Mouse (Mus musculus): ENCODE results near the gene Ksr1. TPM values are rescaled to one million over a fixed set of nuclear protein-coding genes. Genes with fewer than 3 reads are reported as not detected.
A peak's percentile ranks its signal among the peaks of the same experiment; 100 is the strongest.

Gene Ksr1
- total RNA-seq, 1 experiment from 2014 or later: 10.0 TPM

DNA sequence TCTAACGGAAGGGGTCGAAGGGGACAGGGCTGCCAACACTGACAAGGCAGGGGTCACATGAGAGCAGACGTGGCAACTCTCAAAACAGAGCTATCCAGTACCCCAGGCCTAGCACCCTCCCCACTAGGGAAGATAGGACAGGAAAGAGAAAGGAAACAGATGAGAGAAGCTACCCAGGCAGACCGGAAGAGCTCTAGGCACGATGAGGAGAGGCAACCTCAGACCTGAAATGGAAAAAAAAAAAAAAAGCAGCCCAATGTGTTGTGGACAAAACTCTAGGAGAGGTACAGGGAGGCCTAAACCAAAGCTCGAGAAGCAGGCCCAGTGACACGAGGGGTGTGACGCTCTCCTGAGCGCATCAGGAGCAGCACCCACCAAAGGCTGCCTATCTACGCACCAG, 23.7 kb downstream of the Ksr1 start:
- no peak for DNase-seq

DNA sequence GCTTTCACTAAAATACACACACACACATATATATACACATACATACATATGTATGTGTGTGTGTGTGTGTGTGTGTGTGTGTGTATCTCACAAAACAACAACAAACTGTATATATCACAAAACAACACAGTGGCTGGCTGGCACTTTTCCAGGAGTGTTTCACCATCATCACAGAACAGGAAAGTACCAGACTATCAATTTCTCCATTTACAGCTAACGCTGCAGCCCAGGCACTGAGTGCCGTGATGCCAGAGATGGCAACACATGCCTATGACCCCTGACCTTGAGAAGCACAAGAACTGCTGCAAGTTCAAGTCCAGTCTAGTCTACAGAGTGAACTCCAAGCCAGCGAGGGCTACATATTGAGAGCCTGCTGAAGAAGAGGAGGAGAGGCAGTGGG, 26.1 kb downstream of the Ksr1 start:
- DNase-seq: no peak

DNA sequence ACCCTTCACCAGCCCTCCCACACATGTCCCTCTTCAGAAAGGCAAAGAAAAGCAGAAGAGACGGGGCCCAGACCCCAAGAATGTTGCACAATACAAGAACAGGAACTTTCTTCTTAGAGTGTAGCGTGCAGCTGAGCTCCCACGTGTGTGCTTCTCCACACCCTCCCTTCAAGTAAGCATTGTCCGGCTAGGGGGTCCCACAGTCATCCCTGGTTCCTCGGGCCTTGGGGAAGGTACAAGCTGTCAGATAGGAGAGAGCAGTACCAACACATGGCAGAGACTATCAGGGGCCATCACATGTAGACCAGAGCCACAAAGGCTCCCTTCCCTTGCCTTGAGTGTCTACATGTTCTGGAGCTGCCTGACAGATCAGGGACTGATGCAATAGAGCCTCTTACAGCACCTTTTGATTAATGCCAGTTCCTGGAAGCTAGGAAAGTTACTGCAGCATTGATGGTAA, 27.3 kb downstream of the Ksr1 start:
- DNase-seq: no peak

DNA sequence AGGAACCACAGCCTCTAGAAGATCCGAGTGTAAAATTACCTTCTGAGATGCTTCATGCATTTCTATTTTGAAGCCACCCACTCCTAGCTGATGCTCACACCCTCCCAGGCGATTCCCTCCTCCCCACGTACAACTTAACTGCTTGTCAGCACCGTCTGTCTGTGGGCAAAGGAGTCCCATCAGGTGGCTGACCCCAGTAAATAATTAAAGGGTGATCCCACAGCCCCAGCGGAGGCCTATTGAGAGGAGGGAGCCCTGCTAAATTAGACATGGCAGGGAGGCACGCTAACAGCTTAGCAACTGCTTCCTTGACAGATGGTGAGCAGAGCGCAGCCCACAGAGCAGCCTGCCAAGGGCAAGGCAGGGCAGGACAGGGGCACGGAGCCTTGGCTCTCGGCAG, 29.5 kb downstream of the Ksr1 start:
- no peak for DNase-seq

DNA sequence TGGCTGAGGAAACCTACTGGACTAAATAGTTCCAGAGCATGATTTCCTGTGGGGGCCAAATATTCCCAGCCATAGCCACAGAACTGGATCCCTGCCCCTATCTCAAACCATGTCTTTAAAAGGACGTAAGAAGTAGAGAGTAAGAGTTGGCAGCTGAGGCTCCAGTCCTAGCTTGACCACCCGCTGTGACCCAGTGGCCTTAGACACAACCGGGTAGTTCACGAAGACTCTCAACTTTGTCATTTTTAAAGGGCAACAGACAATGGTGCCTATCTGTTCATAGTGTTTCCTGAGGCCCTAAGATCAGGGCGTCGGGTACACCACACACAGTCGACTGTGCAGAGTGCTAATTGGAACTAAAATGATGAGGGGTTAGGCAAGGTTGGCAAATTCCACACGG, 30.5 kb downstream of the Ksr1 start:
- no peak for DNase-seq

DNA sequence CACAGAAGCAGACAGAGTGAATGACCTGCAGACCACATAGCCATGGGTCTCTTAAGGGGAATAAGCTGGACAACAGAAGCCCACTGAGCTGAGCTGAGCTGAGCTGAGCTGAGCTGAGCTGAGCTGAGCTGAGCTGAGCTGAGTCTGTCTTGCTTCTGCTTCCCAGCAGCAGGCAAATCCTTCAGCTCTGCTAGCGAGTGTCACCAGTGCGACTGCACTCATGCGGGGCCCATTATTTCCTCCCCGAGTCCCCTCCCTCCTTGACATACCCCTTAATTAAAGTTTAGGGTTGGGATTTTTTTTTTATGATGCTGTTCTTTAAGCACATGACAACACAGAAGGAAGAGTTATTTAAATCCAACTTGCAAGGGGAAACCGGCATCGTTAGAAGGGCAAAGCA, 32.1 kb downstream of the Ksr1 start:
- DNase-seq: no peak

DNA sequence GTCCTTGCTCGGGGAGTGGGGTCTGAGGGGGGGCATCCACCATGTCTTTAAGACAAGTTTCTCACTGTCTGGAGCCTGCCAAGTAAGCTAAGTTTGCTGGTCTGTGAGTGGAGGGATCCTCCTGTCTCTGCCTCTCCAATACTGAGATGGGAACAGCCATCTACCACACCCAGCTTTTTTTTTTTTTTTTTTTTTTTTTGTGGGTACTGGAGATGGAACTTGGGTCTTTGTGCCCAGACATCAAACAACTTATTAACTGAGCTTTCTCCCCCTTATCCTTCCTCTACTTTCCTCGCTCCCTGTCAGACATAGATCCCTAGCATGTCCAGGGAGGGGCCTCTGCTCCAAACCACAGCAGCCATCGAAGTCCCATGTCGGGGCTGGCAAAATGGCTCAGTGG, 32.8 kb downstream of the Ksr1 start:
- no peak for DNase-seq

DNA sequence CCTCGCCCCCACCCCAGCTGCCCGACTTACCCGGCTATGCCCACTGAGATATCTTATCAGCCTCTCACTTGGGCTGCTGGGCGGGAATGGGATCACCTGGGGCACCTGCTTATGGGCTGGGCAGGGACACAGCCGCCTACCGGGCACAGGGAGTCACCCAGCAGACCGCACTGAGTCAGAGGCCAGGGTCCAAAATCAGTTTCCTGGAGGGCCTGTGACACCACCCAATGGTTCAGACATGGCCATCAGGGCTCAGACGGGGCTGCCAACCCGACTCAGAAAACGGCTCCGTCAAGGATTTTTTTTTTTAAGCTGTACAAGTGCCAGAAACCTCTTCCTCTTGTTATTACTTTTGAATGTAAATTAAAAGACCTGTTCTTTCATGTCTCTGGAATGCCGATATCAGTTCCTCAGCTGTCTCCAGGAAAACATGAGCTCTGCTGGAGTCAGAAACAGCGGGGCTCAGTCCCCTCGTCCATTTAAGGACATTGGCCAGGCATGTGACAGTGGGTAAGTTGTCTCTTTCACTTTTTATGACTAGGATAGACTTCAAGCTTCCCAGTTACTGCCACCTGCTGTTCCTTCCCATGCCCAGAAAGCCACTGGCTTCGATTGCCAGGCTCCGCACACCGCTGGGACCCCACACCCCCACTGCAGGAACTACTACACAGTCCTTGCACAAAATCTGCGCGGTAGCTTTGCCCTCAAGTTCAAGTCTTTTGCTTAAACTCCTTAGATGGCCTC, 33.5 kb downstream of the Ksr1 start:
- no peak for DNase-seq

DNA sequence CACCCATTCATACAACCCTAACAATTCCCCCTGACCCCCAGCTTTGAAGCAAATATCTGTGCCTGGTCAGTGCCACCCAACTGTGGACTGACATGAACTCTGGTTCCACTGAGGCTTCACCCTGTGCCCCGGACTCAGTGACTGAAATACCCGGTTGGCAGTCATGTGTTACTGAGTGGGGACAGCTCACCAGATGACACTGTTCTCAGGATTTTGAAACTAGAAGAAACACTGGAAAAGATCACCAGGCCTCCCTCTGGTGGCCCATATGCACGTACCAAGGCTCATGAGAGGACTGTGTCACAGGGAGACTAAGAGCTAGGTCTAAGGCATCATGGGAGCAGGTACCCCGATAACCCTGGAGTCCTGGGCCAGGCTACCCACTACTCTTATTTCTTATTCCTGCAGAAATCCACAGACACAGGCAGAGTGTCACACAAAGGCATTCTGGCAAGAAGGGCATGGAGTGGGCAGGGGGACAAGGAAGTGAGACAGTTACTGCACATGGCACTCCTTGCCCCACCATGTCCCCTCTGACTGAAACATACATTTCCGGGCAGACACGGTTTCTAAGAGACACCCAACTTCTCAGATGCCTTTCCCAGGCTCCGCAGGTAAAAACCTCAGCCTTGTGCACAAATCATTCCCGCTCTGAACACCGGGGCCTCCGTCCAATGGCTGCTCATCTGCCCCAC, 34.2 kb downstream of the Ksr1 start:
- DNase-seq: no peak

DNA sequence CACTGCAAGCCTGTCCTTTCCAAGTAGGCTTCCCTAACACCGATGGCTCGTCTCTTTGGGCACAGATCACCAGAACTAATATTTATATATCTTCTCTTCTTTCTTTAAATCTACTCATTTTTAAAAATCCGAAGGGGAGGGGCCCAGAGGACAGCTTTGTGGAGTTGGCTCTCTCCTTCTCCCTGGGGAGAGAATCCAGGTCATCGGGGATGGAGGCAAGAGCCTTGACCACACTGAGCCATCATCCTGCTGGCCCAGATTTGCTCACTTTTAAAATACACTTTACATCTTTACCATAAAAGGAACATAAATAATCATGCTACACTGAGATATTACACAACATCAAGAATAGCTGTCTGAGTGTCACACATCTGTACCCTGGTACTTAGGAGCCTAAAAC, 35.8 kb downstream of the Ksr1 start:
- DNase-seq: no peak

DNA sequence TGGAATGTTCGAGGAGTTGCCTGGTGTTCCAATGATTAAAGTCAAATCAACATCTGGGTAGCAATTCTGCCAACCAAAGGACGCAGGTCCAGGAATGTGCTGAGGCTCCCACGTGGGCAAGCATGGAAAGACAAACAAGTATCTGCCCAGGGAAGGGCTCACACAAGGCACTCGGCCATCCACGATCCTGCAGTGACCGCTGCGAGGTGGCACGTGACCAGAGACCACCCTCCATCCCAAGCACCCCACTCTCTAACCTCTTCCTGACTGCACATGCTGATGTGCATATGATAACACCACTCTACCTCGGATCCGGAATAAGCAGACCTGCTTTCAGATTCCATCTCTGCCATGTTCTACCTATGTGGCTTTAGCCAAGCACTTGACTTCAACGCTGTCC, 38.3 kb downstream of the Ksr1 start:
- no peak for DNase-seq

DNA sequence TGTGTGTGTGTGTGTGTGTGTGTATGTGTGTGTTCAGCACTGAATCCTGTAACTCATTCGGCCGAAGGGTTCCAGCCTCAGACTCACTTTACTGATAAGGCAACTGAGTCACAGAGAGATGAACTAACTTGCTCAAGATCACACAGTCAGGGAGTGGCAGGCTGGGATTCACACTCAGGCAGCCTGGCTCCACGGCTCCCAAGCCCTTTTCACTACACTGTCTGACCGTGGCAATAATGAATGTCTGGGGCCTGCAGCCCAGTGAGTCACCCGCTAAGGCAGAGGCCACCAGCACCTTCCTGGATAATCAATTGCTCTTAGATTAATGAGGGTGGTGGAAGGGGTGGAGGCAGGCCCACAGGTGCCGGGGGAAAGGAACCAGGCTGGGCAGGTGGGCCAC, 41.2 kb downstream of the Ksr1 start:
- DNase-seq: no peak

DNA sequence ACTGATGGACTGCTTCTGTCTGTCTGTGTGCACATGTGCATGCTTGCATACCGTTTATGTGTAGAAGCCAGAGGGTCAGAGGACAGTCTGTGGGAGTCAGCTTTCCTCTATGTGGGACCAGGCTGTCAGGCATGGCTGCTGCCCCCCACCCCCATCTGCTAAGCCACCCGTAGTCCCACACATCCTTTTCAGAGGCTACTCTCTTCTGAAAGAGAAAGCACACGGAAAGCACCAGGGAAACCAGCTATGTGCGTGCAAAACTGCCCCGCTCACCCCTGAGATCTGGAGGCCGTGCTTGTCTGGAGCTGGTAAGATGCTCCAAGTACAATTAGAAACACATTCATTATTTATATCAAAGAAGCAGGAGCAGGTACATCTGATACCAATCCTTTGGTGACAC, 41.7 kb downstream of the Ksr1 start:
- DNase-seq: no peak

DNA sequence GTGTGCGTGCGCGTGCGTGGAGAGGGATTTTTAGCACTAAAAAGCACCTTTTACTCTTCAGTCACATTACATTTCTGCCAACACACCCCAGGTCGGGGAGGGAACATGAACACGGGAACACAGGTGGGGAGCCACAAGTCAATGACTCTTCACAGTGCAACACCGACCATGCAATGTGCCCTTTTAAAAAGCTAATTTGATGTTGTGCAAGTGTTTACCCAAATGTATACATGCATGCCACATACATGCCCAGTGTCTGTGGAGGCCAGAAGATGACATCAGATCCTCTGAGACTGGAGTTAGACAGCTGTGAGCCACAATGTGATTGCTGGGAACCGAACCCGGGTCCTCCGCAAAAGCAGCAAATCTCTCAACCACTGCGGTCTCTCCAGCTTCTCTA, 42.1 kb downstream of the Ksr1 start:
- no peak for DNase-seq

DNA sequence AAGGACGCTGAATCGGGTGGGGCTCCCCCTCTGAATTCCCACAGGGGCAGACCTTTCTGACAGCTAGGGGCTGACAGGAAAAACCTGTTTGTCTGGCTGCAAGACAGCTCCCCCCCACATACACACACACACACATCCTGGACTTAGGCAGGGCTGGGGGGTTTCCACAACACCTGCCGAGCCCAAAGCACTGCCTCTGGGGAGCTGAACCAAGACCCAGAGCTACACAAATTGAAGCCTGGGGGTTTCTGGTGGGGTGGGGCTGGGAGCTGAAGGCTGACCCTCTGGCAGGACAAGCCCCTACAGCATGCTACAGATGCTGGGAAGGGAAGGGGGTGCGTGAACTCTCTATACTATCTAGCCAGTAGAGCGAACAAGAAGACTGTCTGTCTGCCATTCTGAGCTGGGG, 42.7 kb downstream of the Ksr1 start:
- no peak for DNase-seq

DNA sequence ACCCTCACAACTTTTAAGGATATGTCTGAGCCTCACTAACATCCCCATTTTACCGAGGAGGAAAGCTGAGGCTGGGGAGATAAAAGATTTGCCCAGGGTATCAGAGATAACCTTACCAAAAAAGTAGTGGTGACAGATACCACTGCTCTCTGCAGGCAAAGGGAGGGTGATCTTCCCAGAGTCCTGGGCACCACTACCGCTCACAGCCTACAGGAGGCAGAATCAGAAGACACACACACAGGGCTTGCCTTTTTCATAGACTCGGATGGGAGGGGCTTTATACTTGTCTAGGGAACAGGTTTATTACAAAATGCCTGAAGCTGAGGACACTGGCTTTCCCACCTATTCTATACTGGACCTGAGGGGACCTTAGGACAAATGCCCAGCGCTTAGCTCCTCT, 43.9 kb downstream of the Ksr1 start:
- no peak for DNase-seq

DNA sequence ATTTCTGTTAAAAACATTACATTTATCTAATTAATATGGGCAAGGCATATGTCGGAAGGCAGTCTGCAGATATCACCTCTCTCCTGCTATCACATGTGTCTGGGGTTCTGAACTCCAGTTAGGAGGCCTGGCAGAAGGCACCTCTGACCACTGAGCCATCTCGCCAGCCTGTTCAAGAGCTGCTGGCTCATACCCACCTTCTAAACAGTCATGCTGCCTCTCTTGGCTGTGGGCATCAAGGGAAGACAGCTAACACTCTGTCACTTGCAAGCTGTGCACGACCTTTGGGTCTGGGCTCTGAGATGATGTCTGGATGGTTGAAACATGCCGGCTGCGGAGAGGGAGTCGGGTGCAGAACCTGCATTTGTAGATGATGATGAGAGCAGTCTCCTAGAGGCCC, 44.6 kb downstream of the Ksr1 start:
- DNase-seq: no peak

DNA sequence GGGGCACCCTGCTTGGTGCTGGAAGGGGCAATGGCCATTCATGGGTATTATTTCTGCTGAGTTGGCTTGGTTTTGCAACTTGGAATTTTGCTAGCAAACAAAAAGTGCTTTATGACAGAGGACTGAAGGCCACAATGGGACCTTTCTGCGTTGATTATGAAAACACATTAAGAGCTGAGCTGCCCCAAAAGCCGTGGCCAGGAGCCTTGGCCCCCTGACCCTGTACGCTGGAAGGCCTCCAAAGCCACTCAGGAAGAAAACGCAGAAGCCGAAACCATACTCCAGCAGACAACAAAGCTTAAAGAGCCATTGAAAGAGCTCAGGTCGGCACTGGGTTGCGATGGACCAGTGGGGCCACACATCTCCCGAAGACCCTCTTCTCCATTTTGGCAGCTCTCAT, 47.2 kb downstream of the Ksr1 start:
- DNase-seq: peak; percentile 87

DNA sequence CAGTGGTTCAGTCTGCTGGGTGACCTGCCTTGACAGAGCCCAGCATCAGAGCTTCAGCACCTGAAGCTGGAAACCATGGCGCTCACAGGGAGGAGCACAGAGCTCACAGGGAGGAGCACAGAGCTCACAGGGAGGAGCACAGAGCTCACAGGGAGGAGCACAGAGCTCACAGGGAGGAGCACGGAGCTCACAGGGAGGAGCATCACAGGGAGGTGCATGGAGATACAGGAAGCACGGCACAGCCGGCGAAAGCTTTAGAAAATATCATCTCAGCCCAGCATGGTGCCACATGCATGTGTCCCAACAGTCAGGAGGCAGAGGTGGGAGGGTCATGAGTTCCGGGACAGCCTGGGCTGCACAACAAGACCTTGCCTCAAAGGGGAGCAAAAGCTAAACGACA, 48.5 kb downstream of the Ksr1 start:
- DNase-seq: no peak

DNA sequence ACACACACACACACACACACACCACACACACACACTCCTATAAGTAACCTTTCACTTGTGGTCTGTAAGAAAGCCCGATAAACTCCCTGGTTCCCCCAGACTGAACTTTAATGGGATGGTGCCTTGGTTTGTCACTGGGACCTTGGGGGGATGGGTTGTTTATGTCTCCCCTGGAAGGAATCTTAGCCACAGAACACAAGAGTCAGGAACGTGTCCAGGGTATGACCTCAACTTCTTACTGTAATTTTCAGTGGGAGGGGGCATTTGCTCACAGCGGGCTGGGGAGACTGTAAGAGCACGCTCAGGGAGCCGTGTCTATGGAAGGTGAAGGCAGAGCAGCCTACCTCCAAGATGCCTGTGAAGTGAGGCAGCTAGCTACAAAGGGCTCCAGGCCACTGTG, 49.5 kb downstream of the Ksr1 start:
- no peak for DNase-seq

DNA sequence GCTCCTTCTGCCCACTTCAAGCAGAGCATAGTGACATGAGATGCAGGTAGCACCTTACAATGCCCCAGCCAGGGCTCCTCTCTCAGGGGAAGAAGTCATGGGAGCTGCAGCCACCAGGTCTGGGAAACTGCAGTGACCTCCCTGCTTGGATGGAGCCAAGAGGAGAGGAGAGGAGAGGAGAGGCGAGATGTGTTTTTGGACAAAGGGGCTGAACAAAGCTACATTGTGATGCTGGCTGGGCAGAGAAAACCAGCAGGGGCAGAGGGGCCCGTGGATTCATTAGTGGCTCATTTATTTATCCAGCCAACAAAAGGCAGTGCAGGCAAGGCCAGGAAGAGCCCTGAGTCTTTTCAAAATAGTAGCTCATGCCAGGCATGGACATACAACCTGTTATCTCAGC, 50.5 kb downstream of the Ksr1 start:
- DNase-seq: no peak

DNA sequence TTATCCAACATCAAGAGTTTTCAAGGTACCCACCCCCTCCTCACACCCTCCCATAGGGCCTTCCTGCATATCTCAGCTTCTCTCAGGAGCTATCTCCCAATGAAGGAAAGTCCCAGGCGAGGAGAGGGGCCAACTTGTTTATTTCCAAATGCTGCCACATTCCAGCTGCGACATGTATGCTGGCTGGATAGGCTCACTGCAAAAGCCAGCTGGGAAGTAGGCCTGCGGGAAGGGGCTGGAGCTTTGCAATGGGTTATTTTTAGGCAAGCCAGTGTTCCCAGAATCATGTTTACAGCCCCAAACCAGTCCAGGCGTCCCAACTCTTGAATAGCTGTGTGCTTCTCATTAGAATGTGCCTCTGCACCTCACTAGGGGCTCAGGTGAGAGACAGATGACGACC, 51.5 kb downstream of the Ksr1 start:
- DNase-seq: no peak

DNA sequence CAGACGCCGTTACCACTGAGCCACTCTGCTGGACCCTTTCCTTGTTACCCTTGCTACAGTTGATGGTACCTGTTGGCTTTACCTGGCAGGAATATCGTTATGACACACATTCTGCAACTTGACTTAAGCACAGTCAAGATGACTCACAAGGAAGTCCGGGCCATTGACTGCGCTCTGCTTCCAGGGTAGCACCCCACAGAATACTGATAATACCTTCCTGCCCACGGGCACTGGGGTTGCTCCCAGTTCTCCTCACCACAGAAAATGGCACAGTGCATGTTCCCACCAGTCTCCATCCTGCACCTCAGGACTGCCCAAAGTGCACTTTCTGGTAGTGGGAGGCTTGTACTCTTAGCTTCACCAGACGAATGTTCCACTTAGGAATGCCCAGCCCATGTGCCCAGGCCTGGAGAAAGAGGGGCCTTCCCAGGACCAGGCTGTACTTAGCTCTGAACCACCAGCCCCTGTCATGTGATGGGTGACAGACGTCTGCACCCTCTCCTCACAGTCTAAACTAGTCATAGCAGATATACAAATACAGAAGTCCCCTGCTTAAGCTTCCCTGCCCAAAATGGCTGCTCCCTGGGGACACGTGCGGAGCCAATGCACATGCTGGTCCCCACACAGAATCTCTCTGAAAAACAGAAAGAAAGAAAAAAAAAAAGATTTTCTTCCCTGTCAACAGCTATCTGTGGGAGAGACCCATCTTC, 52.1 kb downstream of the Ksr1 start:
- DNase-seq: no peak

Data from adrenal gland, postnatal 14 days (tissue).